Mouse (Mus musculus) G1E-ER4 (cell line): ENCODE results near the gene Ruvbl2. TPM values are rescaled to one million over a fixed set of nuclear protein-coding genes. Genes with fewer than 3 reads are reported as not detected.
A peak's percentile ranks its signal among the peaks of the same experiment; 100 is the strongest.

Experiments used
- GATA1 ChIP-seq: IDR thresholded peaks from one replicate; pipeline ENCODE4 v1.8.0; 2012; ENCODE audit warnings: low read length, inconsistent platforms
- polyA plus RNA-seq: library from polyadenylated mRNA; stranded (reverse); fragments of >175 nt; gene quantifications from 2 replicates; pipeline ENCODE4 v1.2.3, GENCODE M21; 2012

Gene Ruvbl2
- polyA plus RNA-seq, 1 experiment = 1,231 TPM

DNA sequence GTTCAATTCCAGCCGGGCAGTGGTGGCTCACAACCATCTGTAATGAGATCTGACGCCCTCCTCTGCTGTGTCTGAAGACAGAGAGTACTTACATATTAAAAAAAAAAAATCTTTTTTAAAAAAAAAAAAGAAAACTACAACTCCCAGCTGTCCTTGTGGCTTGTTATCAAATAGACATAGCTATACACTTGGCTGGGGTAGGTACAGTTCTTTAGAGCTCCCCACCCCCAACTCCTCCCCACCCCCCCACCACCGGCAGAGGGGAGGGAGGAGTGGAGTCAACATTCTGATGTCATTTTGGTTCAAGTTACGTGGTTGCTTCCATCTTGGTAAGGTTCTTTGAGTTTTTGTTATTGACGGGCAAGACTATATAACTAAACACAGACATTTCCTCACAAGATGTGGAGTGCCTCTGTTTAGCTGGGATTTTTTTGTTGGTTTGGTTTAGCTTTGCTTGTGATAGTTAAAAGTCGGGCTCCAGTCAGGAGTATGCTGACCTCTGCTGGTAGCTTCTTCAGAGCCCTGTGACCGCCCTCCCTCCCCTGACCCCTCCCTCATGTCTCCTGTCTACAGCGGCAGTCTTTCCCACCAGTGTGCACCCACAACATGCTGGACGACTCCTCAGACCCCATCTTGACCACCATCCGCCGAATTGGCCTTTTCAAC, 9.6 kb upstream of the Ruvbl2 start:
- TF ChIP-seq GATA1 = no peak

DNA sequence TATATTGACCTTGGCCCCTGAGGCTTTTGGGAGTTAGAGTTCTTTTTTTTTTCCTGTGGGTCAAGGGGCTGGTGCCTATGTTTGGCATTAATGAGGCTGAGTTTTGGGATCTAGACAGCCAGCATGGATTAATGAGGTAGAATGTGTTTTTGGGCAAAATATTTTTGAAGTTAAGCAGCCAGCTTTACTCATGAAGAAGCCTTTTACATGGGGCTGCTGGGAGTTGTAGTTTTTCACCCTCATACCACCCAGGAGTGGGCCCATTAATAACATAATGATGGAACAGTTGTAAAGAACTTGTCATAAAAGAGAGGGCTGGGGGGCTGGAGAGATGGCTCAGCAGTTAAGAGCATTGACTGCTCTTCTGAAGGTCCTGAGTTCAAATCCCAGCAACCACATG, 8.7 kb upstream of the Ruvbl2 start:
- no peak for TF ChIP-seq GATA1

DNA sequence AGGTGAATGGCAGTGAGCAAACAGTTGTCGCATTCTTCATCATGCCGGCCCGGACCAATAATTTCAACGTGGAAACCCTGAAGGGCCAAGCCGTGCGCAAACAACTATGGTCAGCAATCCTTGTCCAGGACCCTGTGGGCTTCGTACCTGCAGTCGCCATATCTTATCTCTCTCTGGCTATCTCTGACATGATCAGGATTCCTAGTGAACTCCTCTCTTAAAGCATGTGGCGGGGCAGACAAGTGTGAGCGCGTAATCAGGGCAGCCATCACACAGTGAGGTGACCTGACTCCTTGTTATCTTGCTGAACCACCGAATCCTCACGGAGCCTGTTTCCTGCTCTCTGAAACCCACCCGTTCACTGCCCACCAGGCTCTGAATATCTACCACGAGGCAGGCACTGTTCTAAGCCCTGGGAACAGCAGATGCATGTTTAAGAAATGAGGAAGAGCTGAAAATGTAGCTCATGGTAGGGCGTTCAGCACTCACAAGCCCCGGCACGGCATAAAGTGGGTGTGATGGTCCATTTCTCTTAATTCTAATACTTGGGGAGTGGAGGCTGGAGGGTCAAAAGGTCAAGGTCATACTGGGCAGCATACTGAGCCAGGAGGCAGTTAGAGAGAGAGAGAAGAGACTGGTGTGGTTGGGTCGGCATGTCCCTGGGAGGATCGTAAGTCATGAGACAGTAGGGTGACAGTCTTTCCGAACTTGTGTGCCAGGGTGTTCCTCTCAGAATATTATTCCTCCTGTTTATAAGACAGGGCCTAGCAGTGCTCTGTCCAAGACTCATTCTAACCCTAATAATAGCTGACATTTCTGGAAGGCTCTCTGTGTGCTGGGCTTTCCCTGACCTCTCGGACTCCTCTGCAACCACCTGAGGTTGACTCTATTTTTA, 5.9 kb upstream of the Ruvbl2 start:
- TF ChIP-seq GATA1 = peak; percentile 88

DNA sequence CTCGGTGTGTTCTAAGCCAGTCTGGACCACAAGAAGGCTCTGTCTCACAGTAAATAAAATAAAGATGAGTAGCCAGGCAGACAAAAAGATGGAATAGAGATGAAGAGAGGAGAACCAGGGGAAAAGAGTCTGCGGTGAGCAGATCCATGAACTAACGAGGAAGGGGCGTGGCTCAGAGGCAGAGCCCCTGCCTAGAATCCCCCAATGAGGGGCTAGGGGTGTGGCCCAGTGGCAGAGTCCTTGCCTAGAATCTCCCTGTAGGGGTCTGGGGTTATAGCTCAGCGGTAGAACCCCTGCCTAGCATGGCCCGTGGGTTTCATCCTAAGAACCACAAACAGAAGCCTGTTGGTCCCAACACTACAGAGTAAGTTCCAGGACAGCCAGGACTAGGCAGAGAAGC, 850 bp downstream of the Ruvbl2 start:
- no peak for TF ChIP-seq GATA1

DNA sequence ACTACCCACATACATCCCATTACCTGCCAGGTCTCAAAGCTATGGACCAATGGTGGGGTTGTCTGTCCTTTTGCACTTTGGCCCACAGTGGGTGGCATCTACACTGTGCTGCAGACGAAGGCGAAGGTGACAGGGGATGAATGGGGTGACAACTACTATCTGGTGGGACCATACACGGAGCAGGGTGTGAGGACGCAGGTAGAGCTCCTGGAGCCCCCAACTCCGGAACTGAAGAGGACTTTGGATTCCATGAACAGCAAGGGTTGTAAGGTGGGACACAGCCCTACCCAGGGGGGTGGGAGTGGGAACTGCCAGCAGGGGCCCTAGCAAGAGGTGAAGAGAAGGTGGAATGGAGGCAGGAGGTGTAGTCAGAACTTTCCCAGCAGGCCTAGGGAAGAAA, 1.5 kb downstream of the Ruvbl2 start:
- no peak for TF ChIP-seq GATA1

DNA sequence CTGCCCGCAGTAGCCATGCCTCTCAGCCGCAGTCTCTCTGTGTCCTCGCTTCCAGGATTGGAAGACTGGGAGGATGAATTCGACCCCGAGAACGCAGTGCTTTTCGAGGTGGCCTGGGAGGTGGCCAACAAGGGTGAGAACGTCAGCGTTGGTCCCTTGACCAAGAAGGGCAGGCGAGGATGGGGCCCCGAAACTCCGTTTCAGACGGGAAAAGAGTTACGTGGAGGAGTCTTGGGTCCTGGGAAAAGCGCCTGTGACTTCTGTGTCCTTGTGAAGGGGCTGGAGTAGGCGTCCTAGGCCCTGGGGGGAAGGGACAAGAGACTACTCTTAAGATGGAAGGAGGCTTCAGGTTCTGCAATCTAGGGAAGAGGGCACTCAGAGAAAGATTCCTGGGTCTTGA, 2.9 kb downstream of the Ruvbl2 start:
- TF ChIP-seq GATA1 = no peak

DNA sequence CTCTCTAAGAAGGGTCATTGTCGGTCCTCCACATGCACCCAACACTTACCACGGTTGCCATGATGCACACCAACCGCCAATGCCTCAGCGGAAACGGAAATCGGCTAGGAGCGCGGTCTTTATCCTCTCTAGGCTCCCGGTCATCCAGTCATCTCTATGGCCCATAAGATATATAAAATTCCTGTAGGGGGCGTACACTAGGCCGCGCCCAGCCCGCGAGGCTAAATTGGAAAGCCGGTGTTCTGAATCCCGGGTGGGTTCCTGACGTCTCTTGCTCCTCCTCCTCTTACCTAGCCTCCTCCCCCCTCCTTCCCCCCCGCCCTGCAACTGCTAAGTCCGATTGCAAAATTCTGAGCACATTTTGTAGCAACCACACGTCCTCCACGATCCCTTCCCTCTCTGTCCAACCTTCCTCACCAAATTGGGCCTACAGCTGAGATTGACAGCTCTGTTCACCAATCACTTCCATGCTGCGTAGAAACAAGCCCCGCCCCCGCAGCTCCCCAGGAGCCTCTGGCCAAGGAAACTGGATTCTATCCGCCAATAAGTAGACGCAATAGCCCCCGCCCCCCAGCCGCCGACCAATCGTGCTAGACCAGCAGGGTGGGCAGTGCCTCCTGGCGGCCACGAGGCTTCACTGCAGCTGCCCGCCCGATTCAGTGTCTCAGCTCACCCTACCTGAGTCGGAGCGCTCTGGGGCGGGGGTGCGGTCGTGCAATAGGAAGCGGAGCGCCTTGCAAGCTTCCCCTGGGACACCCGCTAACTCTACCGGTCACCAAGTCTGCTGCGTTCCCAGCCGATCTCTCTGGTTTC, 3.5 kb downstream of the Ruvbl2 start, which contains the start of gene Gys1:
Gene Gys1 (plus strand): TSS at position 642 of the 813 bp plus-strand sequence.
- TF ChIP-seq GATA1 = no peak

DNA sequence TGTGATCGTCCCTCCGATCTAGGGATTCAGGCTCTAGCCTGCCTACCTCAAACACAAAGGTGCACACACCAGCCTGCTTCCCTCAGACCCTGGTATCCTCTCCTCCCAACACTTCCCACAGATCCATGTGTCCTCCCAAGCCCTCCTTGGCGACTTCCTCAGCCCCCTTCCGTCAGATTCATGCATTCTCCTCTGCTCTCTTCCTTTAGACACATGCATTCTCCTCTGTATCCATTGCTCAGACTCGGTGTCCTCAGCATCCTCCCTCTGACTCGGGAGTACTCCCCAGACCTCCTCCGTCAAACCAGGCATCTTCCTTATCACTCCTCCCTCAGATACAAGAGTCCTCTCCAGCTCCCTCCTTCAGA, 4.1 kb downstream of the Ruvbl2 start:
- TF ChIP-seq GATA1 = no peak

DNA sequence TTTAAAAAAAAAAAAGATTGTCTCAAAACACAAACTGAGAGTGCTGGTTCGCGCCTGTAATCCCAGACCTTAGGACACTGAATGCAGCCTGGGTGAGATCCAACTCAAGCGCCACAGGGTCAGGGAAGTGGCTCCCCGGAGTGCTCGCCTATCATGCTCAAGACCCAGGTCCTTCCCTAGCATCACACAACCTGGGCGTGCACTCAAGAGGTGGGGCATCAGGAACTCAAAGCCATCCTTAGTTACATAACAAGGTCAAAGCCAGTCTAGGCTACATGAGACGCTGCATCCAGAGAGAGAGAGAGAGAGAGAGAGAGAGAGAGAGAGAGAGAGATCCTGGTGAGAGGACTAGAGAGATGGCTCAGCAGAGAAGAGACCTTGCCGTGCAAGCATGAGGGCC, 11.3 kb downstream of the Ruvbl2 start:
- no peak for TF ChIP-seq GATA1

DNA sequence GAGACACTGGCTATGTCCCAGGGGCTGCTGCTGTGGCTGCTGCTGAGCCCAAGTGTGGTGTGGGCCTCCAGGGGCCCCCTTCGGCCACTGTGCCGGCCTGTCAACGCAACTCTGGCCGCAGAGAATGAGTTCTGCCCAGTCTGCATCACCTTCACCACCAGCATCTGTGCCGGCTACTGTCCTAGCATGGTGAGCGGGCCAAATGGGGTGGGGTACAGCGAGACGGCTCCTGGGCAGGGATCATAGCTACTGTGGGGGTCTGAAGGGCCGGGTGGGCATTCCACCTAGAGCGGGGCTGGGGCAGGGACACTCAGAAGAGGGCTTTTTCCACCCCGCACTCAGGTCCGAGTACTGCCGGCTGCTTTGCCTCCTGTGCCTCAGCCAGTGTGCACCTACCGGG, 16.7 kb downstream of the Ruvbl2 start:
- no peak for TF ChIP-seq GATA1

DNA sequence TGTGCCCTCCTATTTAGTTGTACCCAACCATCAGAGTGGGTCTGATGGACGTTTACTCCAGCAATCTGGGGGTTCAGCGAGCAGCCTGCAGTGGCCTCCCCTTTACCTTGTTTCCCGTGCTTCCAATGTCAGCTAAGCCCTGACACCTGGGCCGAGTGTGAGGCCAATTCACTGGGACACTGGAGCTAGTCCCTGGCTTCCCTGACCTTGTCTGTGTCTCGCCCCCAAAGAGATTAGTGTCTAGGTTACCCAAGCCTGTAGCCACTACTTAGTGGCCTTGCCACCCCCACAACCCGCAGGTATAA, 17.3 kb downstream of the Ruvbl2 start, which contains the start of gene Lhb:
Gene Lhb (plus strand): TSS at position 206 of the 305 bp plus-strand sequence.
- TF ChIP-seq GATA1 = no peak

DNA sequence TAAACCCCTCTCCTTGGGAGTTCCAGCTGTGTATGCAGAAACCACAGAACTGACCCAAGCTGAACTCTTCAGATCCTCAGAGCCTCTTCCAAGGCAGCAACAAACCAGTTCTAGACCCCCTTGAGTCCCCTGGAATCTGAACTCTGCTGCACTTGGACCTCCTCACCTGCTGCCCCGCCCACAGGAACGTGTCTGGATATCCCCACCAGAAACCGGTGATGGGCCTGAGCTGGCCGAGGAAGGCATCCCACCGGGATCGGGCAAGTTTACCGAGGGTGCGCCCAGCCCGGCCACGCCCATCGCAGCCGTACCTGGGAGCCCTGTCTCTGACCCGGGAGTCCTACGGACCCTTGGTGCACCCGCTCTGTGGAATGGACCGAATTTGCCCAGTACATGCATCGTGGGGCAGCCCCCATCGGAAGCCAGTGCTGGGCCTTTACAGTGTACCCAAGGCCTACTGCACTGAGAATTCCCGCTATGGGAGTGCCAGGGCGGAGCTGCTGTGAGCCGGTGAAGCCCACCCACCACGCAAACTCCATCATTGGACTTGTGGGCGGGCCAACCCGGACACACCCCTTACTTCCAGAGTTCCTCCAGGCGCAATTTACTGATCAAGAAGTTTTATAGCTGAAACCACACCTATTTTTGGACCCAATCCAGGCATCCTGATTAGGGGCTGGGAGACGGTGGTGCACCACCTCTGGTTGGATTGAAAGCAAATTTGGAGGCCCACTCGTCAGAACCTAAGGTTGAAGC, 17.9 kb downstream of the Ruvbl2 start:
- no peak for TF ChIP-seq GATA1

DNA sequence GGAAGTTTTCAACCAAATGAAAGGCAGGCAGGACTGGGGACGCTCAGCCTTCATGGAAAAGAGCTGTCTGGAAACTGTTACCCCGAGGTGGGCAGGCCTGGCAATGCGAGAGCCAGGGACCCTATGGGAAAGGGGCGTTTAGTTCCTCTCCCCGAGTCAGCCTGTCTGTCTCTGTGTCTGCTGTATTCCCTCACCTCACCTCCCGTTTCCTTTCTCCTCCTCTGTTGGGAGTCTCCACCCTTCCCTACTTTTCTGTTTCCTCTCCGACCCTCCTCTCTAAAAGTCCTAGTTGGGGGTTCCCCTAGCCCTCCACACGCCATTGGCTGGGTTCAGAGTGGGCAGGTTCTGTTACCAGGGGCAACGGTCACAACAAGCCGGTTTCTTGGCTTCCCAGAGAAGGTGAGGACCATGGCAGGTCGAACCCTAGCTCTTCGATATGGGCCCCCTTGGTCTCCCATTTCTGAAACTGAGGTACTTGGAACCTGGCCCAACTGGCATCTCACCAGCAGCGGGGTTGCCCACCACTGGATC, 19.9 kb downstream of the Ruvbl2 start:
- TF ChIP-seq GATA1 = no peak

DNA sequence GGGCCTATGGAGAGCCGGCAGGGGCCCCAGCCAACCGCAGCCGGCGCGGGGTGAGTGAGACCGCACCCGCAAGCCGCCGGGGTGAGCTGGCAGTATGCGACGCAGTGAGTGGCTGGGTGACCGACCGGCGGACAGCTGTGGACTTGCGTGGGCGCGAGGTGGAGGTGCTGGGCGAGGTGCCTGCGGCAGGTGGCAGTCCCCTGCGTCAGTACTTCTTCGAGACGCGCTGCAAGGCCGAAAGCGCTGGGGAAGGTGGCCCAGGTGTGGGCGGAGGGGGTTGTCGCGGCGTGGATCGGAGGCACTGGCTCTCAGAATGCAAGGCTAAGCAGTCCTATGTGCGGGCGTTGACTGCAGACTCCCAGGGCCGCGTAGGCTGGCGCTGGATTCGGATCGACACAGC, 22.3 kb downstream of the Ruvbl2 start:
- TF ChIP-seq GATA1 = no peak

DNA sequence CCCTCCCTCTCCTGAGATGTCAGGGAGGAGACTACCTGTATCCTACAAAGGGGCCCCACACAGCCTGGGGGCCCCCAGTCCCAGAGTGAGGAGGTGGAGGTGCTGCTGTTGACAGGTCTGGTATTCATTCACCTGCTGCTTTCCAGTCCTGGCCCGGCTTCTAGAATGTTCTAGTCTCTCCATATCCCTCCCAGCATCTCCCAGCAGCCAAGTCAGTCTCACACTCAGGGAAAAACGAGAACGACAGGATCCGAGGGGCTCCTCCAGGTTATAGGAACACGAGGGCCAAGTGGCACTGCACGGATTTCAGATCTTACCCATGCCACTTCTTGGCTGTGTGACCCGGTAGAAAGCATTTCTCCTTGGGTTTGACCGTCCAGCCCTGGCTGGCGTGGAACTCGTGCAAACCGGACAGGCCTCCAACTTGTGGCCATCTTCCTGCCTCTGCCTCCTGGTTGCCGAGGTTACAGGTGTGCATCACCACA, 23.1 kb downstream of the Ruvbl2 start:
- no peak for TF ChIP-seq GATA1
